Mouse (Mus musculus) hindbrain, embryonic 10.5 days (tissue): Measurements from ENCODE around the gene Copz1. TPM values are rescaled to one million over a fixed set of nuclear protein-coding genes. Genes with fewer than 3 reads are reported as not detected.

Experiments used
- DNase-seq: peaks from one replicate; pipeline ENCODE4 v3.0.0-alpha.2; 2017; ENCODE audit warnings: low spot score
- H3K27ac ChIP-seq: fragments of 300-500 bp; sonication (generic); 2 replicates; pipeline ENCODE4 v1.5.1; 2016; ENCODE audit warnings: mild to moderate bottlenecking, moderate library complexity
- H3K27me3 ChIP-seq: fragments of 300-500 bp; sonication (generic); 2 replicates; pipeline ENCODE4 v1.6.1; 2016; ENCODE audit warnings: mild to moderate bottlenecking; ENCODE audit not compliant: poor library complexity, insufficient read depth, severe bottlenecking
- H3K36me3 ChIP-seq: fragments of 300-500 bp; sonication (generic); 2 replicates; pipeline ENCODE4 v1.6.1; 2016; ENCODE audit warnings: mild to moderate bottlenecking, moderate library complexity
- H3K4me1 ChIP-seq: fragments of 300-500 bp; sonication (generic); replicated peaks from 2 replicates; pipeline ENCODE4 v1.6.1; 2016; ENCODE audit warnings: mild to moderate bottlenecking
- H3K4me3 ChIP-seq: fragments of 300-500 bp; sonication (generic); 2 replicates; pipeline ENCODE4 v1.5.1; 2016; ENCODE audit warnings: mild to moderate bottlenecking, moderate library complexity
- H3K9me3 ChIP-seq: fragments of 300-500 bp; sonication (generic); 2 replicates; pipeline ENCODE4 v1.6.1; 2016; ENCODE audit warnings: mild to moderate bottlenecking, moderate library complexity
- WGBS: fragments of 180-500 bp; shearing (Covaris S2); methylation state at CpG from one replicate; pipeline ENCODE4 v1.1.7; 2016; 5-methylcytosine and 5-hydroxymethylcytosine counted together
- polyA plus RNA-seq: library from polyadenylated mRNA; unstranded; fragments of >200 nt; fragmentation: Nextera tagmentation; extraction: Ambion mirVana; gene quantifications from 2 replicates; pipeline ENCODE4 v1.2.1, GENCODE M21; 2016

Gene Copz1
- polyA plus RNA-seq, 1 experiment from 2014 or later: 299 TPM

DNA sequence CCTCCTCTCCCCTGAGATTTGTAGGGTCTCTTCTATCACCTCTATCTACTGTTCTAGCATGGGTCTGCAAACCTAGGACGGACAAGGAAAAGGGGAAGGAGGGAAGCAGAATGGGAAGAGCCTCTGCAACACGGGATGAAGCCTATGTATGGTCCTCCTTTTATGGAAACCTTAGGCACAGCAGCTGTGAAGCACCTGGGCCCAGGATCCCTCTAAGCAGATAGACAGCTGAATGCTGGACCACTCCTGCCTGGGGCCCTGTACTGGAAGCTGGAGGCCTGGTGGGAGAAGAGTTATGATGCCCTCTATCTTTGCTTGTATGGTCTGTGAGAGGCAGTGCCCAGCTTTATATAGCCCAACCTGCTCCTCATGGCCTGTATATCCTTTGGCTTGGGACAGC lies 28.0 kb downstream of the Copz1 start:
- WGBS: 12% methylated on average over 2 of the region's 2 CpGs
- DNase-seq: peak; percentile 46
- H3K4me3 ChIP-seq: peak overlapping the region; percentile 36
- H3K4me1 ChIP-seq: peaks cover 99% of the 10 kb centered on the region
- H3K36me3 ChIP-seq: peaks cover 39% of the 10 kb centered on the region
- no peaks in the 10 kb centered on the region for H3K9me3 ChIP-seq
- no peaks in the 10 kb centered on the region for H3K27me3 ChIP-seq
- peak overlapping the region; percentile 97 for H3K27ac ChIP-seq

DNA sequence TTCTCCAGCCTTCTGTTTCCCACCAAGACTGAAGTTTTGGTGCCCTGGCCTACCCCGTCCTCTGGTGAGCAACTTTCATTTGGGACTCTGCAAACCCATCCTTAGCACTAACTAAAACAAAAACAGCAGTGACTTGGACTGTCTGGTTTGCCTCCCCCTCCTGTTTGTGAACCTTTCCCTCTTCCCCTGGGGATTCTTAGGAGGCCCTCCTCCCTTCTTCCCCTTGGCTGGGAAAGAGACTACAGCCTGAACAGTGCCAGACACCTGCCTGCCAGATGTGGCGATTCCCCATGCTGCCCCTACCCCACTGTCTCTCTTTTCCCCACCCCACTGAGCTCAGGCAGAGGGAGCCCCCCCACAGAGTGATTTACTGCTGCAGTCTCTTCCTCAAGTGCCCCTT lies 28.5 kb downstream of the Copz1 start:
- peak overlapping the region; percentile 97 for H3K27ac ChIP-seq
- peak overlapping the region; percentile 36 for H3K4me3 ChIP-seq
- DNase-seq: peak; percentile 57
- H3K4me1 ChIP-seq: peaks cover 99% of the 10 kb centered on the region
- 28% methylated on average over 2 of the region's 2 CpGs for WGBS
- H3K27me3 ChIP-seq: no peaks in the 10 kb centered on the region
- peaks cover 34% of the 10 kb centered on the region for H3K36me3 ChIP-seq
- no peaks in the 10 kb centered on the region for H3K9me3 ChIP-seq

DNA sequence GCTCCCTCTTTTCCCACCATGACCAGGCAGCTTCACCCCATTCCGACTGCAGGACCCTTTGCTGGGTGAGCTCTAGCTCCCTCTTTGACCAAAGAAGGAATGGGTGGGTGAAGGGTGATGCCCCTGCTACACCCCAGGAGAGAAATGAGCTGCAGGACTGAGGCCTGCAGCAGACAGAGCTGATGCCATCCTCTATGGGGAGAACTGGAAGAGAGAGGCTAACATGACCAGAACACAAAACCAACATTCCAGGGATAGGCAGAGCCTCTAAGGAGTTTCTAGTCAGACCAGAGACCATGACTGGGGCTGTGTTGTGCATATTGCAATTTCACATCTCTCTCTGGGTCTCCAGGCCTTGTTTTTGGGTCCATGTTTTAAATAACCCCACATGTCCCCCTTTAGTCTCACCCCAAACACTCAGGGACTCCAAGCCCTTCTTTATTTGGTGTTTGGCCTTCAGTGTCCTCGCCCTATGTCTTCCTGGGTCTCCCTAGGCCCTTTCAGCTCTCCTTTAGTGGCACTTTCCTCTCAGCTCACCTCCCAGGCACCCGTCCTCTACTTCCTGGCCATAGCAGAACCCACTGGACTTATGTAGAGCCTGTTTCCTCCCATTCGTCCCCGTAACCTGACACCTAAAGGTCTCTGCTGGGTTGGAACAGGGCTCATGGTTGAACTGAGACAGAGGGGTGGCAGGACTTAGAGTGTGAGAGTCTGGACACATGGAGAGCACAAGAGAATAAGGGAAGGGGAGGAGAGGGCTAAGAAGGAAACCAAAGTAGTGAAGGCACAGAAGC lies 29.2 kb downstream of the Copz1 start:
- H3K4me1 ChIP-seq: peaks cover 97% of the 10 kb centered on the region
- no peaks in the 10 kb centered on the region for H3K27me3 ChIP-seq
- H3K9me3 ChIP-seq: no peaks in the 10 kb centered on the region
- WGBS: 26% methylated on average over 5 of the region's 5 CpGs
- DNase-seq: peak; percentile 37
- peaks cover 27% of the 10 kb centered on the region for H3K36me3 ChIP-seq
- H3K27ac ChIP-seq: peak overlapping the region; percentile 97
- H3K4me3 ChIP-seq: peak overlapping the region; percentile 36; the same call in 1 of the 2 replicates

DNA sequence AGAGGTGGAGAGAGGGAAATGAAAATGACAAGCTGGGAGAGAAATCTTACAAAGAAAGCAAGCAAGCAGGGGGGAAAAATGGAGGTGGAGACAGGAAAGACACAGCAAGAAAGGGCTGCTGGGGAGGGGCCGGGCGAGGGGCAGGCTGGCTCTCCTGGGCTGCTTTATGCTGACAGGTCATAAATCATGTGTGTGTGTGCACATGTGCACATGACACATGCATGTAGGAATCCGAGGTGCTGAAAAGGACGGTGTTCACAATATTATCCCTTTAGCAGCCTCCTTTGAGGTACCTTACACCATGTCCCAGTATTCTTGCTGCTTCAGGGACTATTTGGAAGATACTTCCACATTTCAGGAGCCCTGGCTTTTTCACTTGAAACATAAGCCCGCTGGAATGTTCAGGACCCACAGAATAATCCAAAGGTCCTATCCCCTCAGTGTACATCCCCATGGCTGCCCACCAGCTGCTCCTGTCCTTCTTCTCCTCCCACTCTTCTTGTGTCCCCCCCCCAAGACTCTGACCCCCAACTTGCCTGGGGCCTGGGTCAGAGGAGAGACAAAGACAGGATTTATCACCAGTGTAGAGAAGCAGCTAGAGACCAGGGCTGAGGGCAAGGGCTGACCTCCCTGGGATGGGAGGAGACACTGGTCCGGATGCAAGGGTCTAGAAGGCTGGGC lies 30.0 kb downstream of the Copz1 start:
- Histone ChIP-seq H3K36me3 (peaks cover 19% of the 10 kb centered on the region), H3K27ac (peak overlapping the region; percentile 97), H3K9me3 (no peaks in the 10 kb centered on the region), H3K27me3 (0 out of 2 replicates have a peak, but pooled peaks cover 1% of the 10 kb centered on the region), H3K4me3 (peak overlapping the region; percentile 13; the same call in 1 of the 2 replicates), H3K4me1 (peaks cover 97% of the 10 kb centered on the region)
- peak; percentile 56 for DNase-seq
- WGBS: 38% methylated on average over 6 of the region's 6 CpGs

DNA sequence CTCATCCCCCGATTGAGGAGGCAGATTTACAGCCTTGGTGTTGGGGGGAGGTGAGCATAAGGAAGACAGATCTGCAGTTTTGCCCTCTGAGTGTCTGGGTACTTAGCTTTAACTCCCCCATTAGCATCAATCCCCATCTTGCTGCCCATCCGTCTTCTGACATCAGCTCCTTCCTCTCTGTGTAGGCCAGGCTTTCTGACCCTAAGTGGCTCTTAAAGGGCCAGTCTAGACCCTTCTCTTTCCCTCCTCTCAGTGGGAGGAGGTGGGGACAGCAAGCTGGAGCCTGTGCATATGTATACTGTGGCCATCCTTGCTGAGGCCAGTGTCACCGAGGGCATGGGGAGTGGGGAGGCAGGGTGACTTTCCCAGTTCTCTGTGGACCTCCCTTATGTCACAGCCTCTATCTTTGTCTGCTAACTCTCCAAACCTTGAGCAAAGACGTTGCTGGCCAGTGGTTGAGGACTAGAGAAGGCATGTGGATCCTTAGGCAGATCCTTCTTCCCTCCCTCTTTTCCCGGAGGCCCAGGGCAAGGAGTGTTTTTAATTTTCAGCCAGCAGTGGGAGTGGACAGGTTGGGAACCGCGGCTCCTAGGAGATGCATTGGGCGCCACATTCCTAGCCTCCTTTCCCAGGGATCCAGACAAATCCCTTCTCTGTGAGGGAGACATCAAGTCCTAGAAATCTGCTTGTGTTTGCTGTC lies 31.6 kb downstream of the Copz1 start:
- peak overlapping the region; percentile 97 for H3K27ac ChIP-seq
- H3K27me3 ChIP-seq: peaks cover 17% of the 10 kb centered on the region
- H3K4me1 ChIP-seq: peaks cover 90% of the 10 kb centered on the region
- H3K4me3 ChIP-seq: peak overlapping the region; percentile 57
- H3K36me3 ChIP-seq: peaks cover 4% of the 10 kb centered on the region
- DNase-seq: peak; percentile 46
- no peaks in the 10 kb centered on the region for H3K9me3 ChIP-seq
- 8% methylated on average over 8 of the region's 8 CpGs for WGBS

DNA sequence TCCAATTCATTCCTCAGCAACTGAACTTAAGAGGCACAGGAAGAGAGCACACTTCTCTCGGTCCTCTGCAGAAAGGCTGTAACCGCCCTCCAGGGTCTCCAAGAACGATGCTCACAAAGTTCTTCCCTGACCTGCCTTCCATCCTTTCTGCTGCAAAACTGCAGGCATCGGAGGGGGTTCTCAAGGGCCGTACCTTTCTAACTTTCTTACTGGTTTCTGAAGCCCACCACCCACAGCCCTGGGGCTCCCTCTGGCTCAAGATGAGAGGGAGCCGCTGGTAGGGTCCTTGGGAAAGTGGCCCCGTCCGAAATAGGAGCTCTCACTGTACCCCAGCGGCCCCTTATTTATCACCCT lies 32.1 kb downstream of the Copz1 start:
- peaks cover 22% of the 10 kb centered on the region for H3K27me3 ChIP-seq
- H3K9me3 ChIP-seq: no peaks in the 10 kb centered on the region
- peak overlapping the region; percentile 57 for H3K4me3 ChIP-seq
- H3K36me3 ChIP-seq: no peaks in the 10 kb centered on the region
- H3K27ac ChIP-seq: peak overlapping the region; percentile 97
- no peak for DNase-seq
- peaks cover 87% of the 10 kb centered on the region for H3K4me1 ChIP-seq
- under 1% methylated on average over 9 of the region's 9 CpGs for WGBS

DNA sequence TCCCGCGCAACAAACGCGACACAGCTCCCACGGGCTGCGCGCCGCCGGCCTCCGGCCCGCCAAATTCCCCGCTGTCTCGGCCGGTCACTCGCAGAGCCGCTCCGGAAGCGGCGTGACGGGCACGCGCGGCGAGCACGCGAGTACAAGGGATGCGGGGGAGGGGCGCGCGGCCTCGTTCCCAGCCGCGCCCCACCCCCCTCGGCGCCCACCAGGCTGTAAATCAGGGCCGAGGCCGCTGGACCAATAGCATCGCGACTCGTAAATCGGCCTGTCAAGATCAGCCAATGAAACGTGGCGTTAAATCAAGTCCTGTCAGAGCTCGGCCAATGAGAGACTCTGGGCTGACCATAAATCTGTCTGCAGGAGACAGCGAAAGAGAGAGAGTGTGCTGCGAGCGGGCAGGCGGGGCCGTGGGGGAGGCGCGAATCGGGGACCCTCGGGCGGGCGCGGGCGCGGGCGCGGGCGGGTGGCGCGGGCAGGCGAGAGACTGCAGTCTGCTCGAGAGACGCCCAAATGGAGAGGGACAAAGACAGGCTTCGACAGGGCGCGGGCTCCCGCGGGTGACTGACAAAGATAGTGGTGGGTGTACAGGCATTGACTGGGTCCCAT lies 32.7 kb downstream of the Copz1 start:
- DNase-seq: peak; percentile 99
- H3K4me1 ChIP-seq: peaks cover 81% of the 10 kb centered on the region
- H3K27me3 ChIP-seq: peaks cover 28% of the 10 kb centered on the region

DNA sequence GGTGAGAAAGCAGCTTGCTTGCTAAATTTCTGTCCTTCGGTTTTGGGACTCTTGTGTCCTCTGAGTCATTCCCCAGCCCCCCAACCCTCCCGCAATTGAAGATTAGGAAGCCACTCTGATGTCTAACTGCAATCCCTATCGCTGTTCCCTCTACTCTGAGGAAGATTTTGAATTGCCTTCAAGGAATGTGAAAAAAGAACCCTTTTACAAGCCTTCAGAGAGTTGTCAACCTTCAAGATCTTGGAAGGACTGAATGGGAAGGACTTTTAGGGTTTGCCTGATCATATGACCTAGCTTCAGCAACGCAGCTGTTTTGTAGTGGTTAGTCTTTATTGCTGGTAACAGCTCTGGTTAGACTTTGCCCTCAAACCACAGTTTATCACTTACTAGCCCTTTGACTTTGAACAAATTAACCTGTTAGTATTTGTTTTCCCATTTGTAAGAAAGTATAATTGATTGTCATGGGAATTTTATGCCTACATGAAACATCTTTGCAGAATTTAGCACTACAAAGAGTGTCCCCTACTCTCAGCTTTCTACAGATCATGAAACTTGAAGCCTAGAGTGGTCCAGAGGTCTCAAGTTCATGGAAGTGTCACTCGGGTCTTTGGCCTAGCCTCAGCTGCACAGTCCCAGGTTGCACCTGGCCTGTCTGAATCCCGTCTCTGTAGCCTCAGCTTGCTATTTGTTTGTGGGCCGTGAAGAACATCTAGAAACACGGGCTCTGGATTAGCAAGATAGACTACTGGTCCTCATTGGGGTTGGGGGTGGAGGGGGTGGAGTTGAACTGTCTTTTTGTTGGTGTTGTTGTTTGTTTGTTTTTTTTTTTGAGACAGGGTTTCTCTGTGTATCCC lies 33.5 kb downstream of the Copz1 start:
- Histone ChIP-seq H3K36me3 (no peaks in the 10 kb centered on the region), H3K27ac (peak overlapping the region; percentile 97), H3K4me1 (peaks cover 72% of the 10 kb centered on the region), H3K9me3 (no peaks in the 10 kb centered on the region), H3K27me3 (peaks cover 30% of the 10 kb centered on the region), H3K4me3 (peak overlapping the region; percentile 57)
- no peak for DNase-seq
- WGBS: 36% methylated on average over 8 of the region's 8 CpGs

More for the DNA sequence above, 32.7 kb downstream of the Copz1 start:
- no peaks in the 10 kb centered on the region for H3K36me3 ChIP-seq
- under 1% methylated on average over 71 of the region's 71 CpGs for WGBS
- H3K27ac ChIP-seq: peak overlapping the region; percentile 97
- no peaks in the 10 kb centered on the region for H3K9me3 ChIP-seq
- peak overlapping the region; percentile 57 for H3K4me3 ChIP-seq

DNA sequence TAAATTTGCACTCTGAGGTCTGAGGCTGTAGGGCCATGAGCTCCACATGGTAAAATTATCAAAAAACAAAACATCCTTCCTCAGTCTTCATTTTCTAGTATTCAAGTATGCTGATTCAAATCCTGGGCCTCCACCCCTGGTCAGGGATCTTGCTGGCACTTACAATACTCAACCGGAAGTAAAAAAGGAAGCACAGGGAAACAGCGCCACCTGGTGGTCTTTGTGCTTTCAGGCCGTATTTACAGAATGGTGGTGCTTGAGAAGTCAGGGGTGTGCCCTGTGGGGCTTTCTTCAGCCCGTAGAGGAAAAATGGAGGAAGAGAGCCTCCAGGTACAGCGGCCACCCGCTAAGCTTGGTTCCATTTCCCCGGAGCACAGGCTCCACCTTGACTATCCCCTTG lies 34.6 kb downstream of the Copz1 start:
- H3K4me3 ChIP-seq: no peak overlapping the region
- H3K27me3 ChIP-seq: peaks cover 30% of the 10 kb centered on the region
- WGBS: 1% methylated on average over 7 of the region's 7 CpGs

DNA sequence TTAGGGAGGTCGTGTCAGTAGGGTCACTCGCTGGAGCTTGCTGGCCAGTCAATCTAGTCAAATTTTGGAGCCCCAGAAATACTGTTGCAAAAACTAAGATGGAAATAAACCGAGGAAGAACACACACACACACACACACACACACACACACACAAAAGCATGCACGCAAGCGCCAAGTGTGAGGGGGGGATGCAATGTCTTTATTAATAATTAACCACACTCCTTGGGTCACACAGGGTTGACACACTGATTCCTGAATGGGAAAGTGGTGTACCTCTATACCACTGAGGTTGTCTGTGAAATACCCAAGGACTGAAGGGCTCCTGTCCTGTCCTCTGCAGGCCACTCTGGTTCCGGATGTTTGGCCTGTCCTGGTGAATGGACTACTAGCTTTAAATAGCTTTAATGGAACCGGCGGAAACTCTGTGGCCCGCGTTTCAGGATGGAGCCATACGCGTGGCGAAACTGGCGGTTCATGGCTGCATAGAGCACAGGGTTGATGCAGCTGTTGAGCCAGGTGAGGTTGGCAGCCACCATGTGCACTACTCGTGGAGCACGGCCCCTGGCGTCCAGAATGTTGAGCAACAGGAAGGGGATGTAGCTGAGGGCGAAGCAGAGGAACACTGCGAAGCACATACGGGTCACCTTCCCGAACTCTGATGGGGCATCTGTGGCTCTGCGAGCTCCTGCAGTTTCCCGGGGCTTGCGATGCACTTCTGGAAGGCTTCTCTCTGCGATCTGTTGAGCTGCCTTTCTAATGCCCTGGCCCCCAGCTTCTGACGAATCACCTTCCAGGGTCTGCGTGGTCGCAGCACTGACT lies 35.8 kb downstream of the Copz1 start:
- no peak for DNase-seq
- H3K27me3 ChIP-seq: peaks cover 30% of the 10 kb centered on the region
- peak overlapping the region; percentile 23; the same call in 1 of the 2 replicates for H3K4me3 ChIP-seq
- H3K36me3 ChIP-seq: no peaks in the 10 kb centered on the region
- H3K9me3 ChIP-seq: no peaks in the 10 kb centered on the region
- WGBS: 43% methylated on average over 28 of the region's 28 CpGs
- peak overlapping the region; percentile 30 for H3K27ac ChIP-seq
- peaks cover 56% of the 10 kb centered on the region for H3K4me1 ChIP-seq

More for the DNA sequence above, 34.6 kb downstream of the Copz1 start:
- DNase-seq: peak; percentile 93
- H3K4me1 ChIP-seq: peaks cover 61% of the 10 kb centered on the region
- peak overlapping the region; percentile 97 for H3K27ac ChIP-seq
- no peaks in the 10 kb centered on the region for H3K9me3 ChIP-seq
- no peaks in the 10 kb centered on the region for H3K36me3 ChIP-seq

DNA sequence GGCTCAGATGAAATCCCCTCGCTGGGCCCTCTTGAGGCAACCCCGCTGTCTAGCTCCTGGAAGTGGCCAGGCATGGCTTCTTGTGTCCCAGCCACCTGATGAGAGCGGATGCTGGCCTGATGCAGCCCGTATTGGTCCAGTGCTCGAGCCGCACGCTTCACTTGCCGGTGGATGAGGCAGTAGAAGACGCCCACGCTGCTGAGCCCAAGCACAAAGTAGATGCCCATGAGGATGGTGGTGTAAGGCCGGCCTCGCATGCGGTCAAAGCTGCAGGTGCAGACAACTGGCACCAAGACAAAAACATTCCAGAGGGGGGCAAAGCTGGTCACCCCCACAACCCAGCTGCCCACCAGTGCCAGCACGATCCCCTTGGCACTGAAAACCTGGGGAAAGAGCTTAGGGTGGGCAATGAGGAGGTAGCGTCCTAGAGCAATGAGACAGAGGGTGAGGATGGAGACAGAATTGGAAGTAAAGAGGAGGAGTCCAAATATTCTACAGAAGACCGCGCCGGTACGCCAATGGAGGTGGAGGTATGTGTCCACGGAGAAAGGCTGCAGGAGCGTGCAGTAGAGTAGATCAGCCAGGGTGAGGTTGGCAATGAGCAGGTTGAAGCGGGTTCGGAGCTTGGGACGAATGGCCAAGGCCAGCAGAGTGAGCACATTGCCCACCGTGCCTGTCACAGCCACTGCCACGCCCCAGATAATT lies 36.5 kb downstream of the Copz1 start:
- DNase-seq: no peak
- peaks cover 56% of the 10 kb centered on the region for H3K4me1 ChIP-seq
- peaks cover 30% of the 10 kb centered on the region for H3K27me3 ChIP-seq
- WGBS: 64% methylated on average over 26 of the region's 26 CpGs
- no peaks in the 10 kb centered on the region for H3K9me3 ChIP-seq
- H3K27ac ChIP-seq: peak overlapping the region; percentile 30; the same call in 1 of the 2 replicates
- H3K4me3 ChIP-seq: peak overlapping the region; percentile 23; the same call in 1 of the 2 replicates
- peaks cover under 1% of the 10 kb centered on the region; the same call in 1 of the 2 replicates for H3K36me3 ChIP-seq
